Mouse (Mus musculus): ENCODE results near the gene Ubap2.
A peak's percentile ranks its signal among the peaks of the same experiment; 100 is the strongest.

- TF ChIP-seq POLR2A (IDR thresholded peaks at IDR 0.05; ENCODE audit: insufficient read depth, low read depth, low read length) (no peak), CTCF (IDR thresholded peaks at IDR 0.05) (peak; percentile 69), EP300 (IDR thresholded peaks at IDR 0.05; ENCODE audit: insufficient read depth, low read depth, low read length) (no peak)
Measured at GRCm38 (mm10) chr4:41225412-41225811, 49.5 kb downstream of the Ubap2 start.

All from heart, adult 2 months (tissue).